8 mouse cellular contexts compared by ENCODE assay signal in the genomic region with DNA sequence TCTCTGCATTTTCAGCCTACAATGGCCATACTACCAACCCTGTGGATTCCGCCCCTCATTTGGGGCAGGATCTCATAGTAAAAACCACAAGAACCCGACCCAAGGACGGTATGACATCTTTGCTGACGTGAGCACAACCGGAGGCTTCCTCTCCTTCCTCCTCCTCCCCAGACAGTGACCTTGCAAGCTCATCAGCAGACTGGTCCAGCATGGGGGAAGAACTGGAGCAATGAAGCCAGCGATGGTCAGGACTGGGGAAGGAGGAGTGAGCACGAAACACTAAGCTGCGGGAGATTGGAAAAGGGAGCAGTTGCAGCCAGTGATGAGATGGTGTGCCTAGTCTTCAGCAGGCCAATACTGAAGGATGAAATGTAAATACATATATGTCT. TPM values are rescaled to one million over a fixed set of nuclear protein-coding genes. Genes with fewer than 3 reads are reported as not detected.
DNase-seq lines count a peak whose midpoint lies in the region; ATAC-seq and TF ChIP-seq lines count a peak whose summit lies in the region.

No protein-coding gene starts in this region.

- no peaks in the 10 kb centered on the region for H3K27me3 ChIP-seq in G1E (ENCODE audit: insufficient read depth, low read length)
- no peaks in the 10 kb centered on the region for H3K27me3 ChIP-seq in hindbrain, embryonic 16.5 days (replicated peaks; ENCODE audit: control insufficient read depth, insufficient read depth, low read length)
- H3K27me3 ChIP-seq in midbrain, postnatal 0 days (ENCODE audit: insufficient read depth, low read length): no peaks in the 10 kb centered on the region

- TF ChIP-seq CTCF in G1E (IDR thresholded peaks at IDR 0.05; ENCODE audit: low read depth, low read length): no peak
- TF ChIP-seq CTCF in midbrain, postnatal 0 days (IDR thresholded peaks at IDR 0.05): no peak

- H3K9me3 ChIP-seq in G1E (replicated peaks): no peaks in the 10 kb centered on the region
- H3K9me3 ChIP-seq in hindbrain, embryonic 16.5 days (ENCODE audit: control insufficient read depth, low read length): no peaks in the 10 kb centered on the region
- no peaks in the 10 kb centered on the region for H3K9me3 ChIP-seq in midbrain, postnatal 0 days (ENCODE audit: low read length)

- peak overlapping the region; percentile 93 for H3K27ac ChIP-seq in hindbrain, embryonic 16.5 days (ENCODE audit: low read depth, low read length)
- H3K27ac ChIP-seq in midbrain, postnatal 0 days (ENCODE audit: low read depth, low read length): peak overlapping the region; percentile 93

- ATAC-seq in G1E (ENCODE audit: extremely low read depth, insufficient number of reproducible peaks, low FRiP score, poor library complexity, severe bottlenecking): no peak
- no peak for ATAC-seq in hindbrain, embryonic 16.5 days
- no peak for ATAC-seq in midbrain, postnatal 0 days (ENCODE audit: low FRiP score)
- ATAC-seq in megakaryocyte-erythroid progenitor cell, adult 5-6 weeks (replicated peaks; ENCODE audit: low FRiP score, low TSS enrichment, poor library complexity, severe bottlenecking): no peak

- peak overlapping the region; percentile 92 for H3K9ac ChIP-seq in hindbrain, embryonic 16.5 days (ENCODE audit: low read depth, low read length)
- H3K9ac ChIP-seq in midbrain, postnatal 0 days (replicated peaks; ENCODE audit: low read length, poor library complexity, severe bottlenecking): peak overlapping the region; percentile 85

- H3K36me3 ChIP-seq in G1E (replicated peaks): peaks cover 23% of the 10 kb centered on the region
- peaks cover 5% of the 10 kb centered on the region for H3K36me3 ChIP-seq in hindbrain, embryonic 16.5 days (ENCODE audit: control insufficient read depth, insufficient read depth, low read length)
- H3K36me3 ChIP-seq in midbrain, postnatal 0 days (ENCODE audit: insufficient read depth, low read length): peaks cover 9% of the 10 kb centered on the region; the same call in 1 of the 2 replicates

- WGBS in hindbrain, embryonic 16.5 days: 9% methylated on average over 8 of the region's 8 CpGs
- 8% methylated on average over 8 of the region's 8 CpGs for WGBS in midbrain, postnatal 0 days

- peak; percentile 38 for DNase-seq in layer of hippocampus, adult 9-11 months
- no peak for DNase-seq in layer of hippocampus, postnatal 36 days
- no peak for DNase-seq in G1E (ENCODE audit: low spot score)
- DNase-seq in cerebellum, postnatal 14 days: peak; percentile 63 to 68
- peak; percentile 30 for DNase-seq in midbrain, postnatal 0 days (ENCODE audit: low spot score)
- no peak for DNase-seq in gastrocnemius, postnatal 4 days (ENCODE audit: low spot score in 2 of 2)

- H3K4me2 ChIP-seq in hindbrain, embryonic 16.5 days (ENCODE audit: low read length): peak overlapping the region; percentile 77
- H3K4me2 ChIP-seq in midbrain, postnatal 0 days (ENCODE audit: low read depth, low read length, poor library complexity, severe bottlenecking): peak overlapping the region; percentile 77

- peak overlapping the region; percentile 85 for H3K4me3 ChIP-seq in G1E (ENCODE audit: low read depth, low read length)
- peak overlapping the region; percentile 87 for H3K4me3 ChIP-seq in hindbrain, embryonic 16.5 days (ENCODE audit: low read length)
- peak overlapping the region; percentile 93 for H3K4me3 ChIP-seq in midbrain, postnatal 0 days (ENCODE audit: low read depth, low read length)

- H3K4me1 ChIP-seq in G1E (ENCODE audit: insufficient read depth, low read depth, low read length): peaks cover 35% of the 10 kb centered on the region
- H3K4me1 ChIP-seq in hindbrain, embryonic 16.5 days (ENCODE audit: control insufficient read depth, insufficient read depth, low read depth, low read length): peaks cover 22% of the 10 kb centered on the region
- H3K4me1 ChIP-seq in midbrain, postnatal 0 days (ENCODE audit: insufficient read depth, low read length): peaks cover 13% of the 10 kb centered on the region

RNA-seq across cellular contexts. Expression of gene Madd, which starts 1.6 kb away (rescaled TPM):
- total RNA-seq in layer of hippocampus, postnatal 36 days (2021): 100 to 1,000 TPM; 246 to 247 TPM
- total RNA-seq in G1E (2014; fragmentation: Nextera tagmentation): 26.7 and 33.2 TPM in 2 replicates
- total RNA-seq in G1E (2017): 18.0 and 22.5 TPM in 2 replicates
- polyA plus RNA-seq in G1E (2012): 8.2 and 10.4 TPM in 2 replicates
- polyA plus RNA-seq in hindbrain, embryonic 16.5 days (2015; fragmentation: Nextera tagmentation; extraction: Ambion mirVana): 49.9 and 56.3 TPM in 2 replicates
- 74.8 and 87.1 TPM in 2 replicates for total RNA-seq in midbrain, postnatal 0 days (2014; rRNA removed)
- 36.9 and 39.8 TPM in 2 replicates for polyA plus RNA-seq in midbrain, postnatal 0 days (2015; fragmentation: Nextera tagmentation; extraction: Ambion mirVana)
- 35.5 and 48.2 TPM in 2 replicates for total RNA-seq in megakaryocyte-erythroid progenitor cell, adult 5-6 weeks (2014; fragmentation: Nextera tagmentation)
- total RNA-seq in megakaryocyte-erythroid progenitor cell, adult 5-6 weeks (2017): 21.9 and 26.1 TPM in 2 replicates
- 10 to 100 TPM in 1 of 2 experiments, 1 to 10 TPM in 1; 8.9 to 11.4 TPM for total RNA-seq in gastrocnemius, postnatal 4 days (2021)

RNA-seq across cellular contexts. Expression of gene Nr1h3, which starts 20.6 kb away (rescaled TPM):
- total RNA-seq in layer of hippocampus, postnatal 36 days (2021): 1 to 10 TPM; 5.1 to 7.7 TPM
- total RNA-seq in G1E (2014; fragmentation: Nextera tagmentation): not detected in 2 replicates
- total RNA-seq in G1E (2017): 0.38 and 0.52 TPM in 2 replicates
- polyA plus RNA-seq in G1E (2012): 0.18 and 0.27 TPM in 2 replicates
- 2.6 and 3.1 TPM in 2 replicates for polyA plus RNA-seq in hindbrain, embryonic 16.5 days (2015; fragmentation: Nextera tagmentation; extraction: Ambion mirVana)
- total RNA-seq in midbrain, postnatal 0 days (2014; rRNA removed): 0.82 and 3.8 TPM in 2 replicates
- polyA plus RNA-seq in midbrain, postnatal 0 days (2015; fragmentation: Nextera tagmentation; extraction: Ambion mirVana): 0.70 and 1.9 TPM in 2 replicates
- total RNA-seq in megakaryocyte-erythroid progenitor cell, adult 5-6 weeks (2014; fragmentation: Nextera tagmentation): 1.5 TPM in 1 of 2 replicates, not detected in the other
- total RNA-seq in megakaryocyte-erythroid progenitor cell, adult 5-6 weeks (2017): not detected in 2 replicates
- total RNA-seq in gastrocnemius, postnatal 4 days (2021): 1 to 10 TPM; 2.4 to 4.5 TPM

RNA-seq across cellular contexts. Expression of gene Acp2, which starts 20.7 kb away (rescaled TPM):
- 10 to 100 TPM; 52.7 to 56.4 TPM for total RNA-seq in layer of hippocampus, postnatal 36 days (2021)
- total RNA-seq in G1E (2014; fragmentation: Nextera tagmentation): 19.5 and 21.1 TPM in 2 replicates
- total RNA-seq in G1E (2017): 9.6 and 17.2 TPM in 2 replicates
- 4.0 and 5.3 TPM in 2 replicates for polyA plus RNA-seq in G1E (2012)
- 38.6 and 43.2 TPM in 2 replicates for polyA plus RNA-seq in hindbrain, embryonic 16.5 days (2015; fragmentation: Nextera tagmentation; extraction: Ambion mirVana)
- 44.7 and 45.2 TPM in 2 replicates for total RNA-seq in midbrain, postnatal 0 days (2014; rRNA removed)
- polyA plus RNA-seq in midbrain, postnatal 0 days (2015; fragmentation: Nextera tagmentation; extraction: Ambion mirVana): 35.1 and 36.4 TPM in 2 replicates
- 10.9 and 11.4 TPM in 2 replicates for total RNA-seq in megakaryocyte-erythroid progenitor cell, adult 5-6 weeks (2014; fragmentation: Nextera tagmentation)
- total RNA-seq in megakaryocyte-erythroid progenitor cell, adult 5-6 weeks (2017): 8.8 and 21.9 TPM in 2 replicates
- total RNA-seq in gastrocnemius, postnatal 4 days (2021): 10 to 100 TPM; 19.5 to 21.8 TPM

RNA-seq across cellular contexts. Expression of gene Ddb2, which starts 54.8 kb away (rescaled TPM):
- total RNA-seq in layer of hippocampus, postnatal 36 days (2021): 1 to 10 TPM; 9.3 to 9.8 TPM
- total RNA-seq in G1E (2014; fragmentation: Nextera tagmentation): 12.9 and 18.7 TPM in 2 replicates
- 15.2 and 18.5 TPM in 2 replicates for total RNA-seq in G1E (2017)
- 1.3 and 1.5 TPM in 2 replicates for polyA plus RNA-seq in G1E (2012)
- 16.1 and 17.4 TPM in 2 replicates for polyA plus RNA-seq in hindbrain, embryonic 16.5 days (2015; fragmentation: Nextera tagmentation; extraction: Ambion mirVana)
- 7.9 and 11.5 TPM in 2 replicates for total RNA-seq in midbrain, postnatal 0 days (2014; rRNA removed)
- polyA plus RNA-seq in midbrain, postnatal 0 days (2015; fragmentation: Nextera tagmentation; extraction: Ambion mirVana): 13.4 and 14.2 TPM in 2 replicates
- 16.9 and 32.3 TPM in 2 replicates for total RNA-seq in megakaryocyte-erythroid progenitor cell, adult 5-6 weeks (2014; fragmentation: Nextera tagmentation)
- 7.8 and 10.3 TPM in 2 replicates for total RNA-seq in megakaryocyte-erythroid progenitor cell, adult 5-6 weeks (2017)
- 1 to 10 TPM; 6.8 to 9.5 TPM for total RNA-seq in gastrocnemius, postnatal 4 days (2021)

Comparison
In these comparisons a context has a peak if more than half of its experiments do, and no peak if none do; other contexts are left out.
1. DNase-seq: peak in layer of hippocampus, adult 9-11 months (single experiment), cerebellum, postnatal 14 days (2 of 2) and midbrain, postnatal 0 days (single experiment); none in layer of hippocampus, postnatal 36 days (0 of 2), G1E (single experiment) and gastrocnemius, postnatal 4 days (0 of 2).
2. Peak in every context shown above with its lines, with median percentiles within 50 percentile points of each other: H3K4me3 ChIP-seq.